9 mouse cellular contexts compared by ENCODE assay signal in genomic region chr17:14516097-14516496, GRCm38 (mm10).
DNase-seq lines count a peak whose midpoint lies in the region; ATAC-seq and TF ChIP-seq lines count a peak whose summit lies in the region.
"Had no signal": no experiment of that assay in that cellular context is flagged by ENCODE, and none has a peak within 500 bp of the region (broad histone marks: within the 10 kb centered on the region; RNA-seq: fewer than 3 reads in every experiment).

No protein-coding gene starts in this region.

- H3K27me3 ChIP-seq in hindbrain, embryonic 15.5 days: no peaks in the 10 kb centered on the region
- no peaks in the 10 kb centered on the region for H3K27me3 ChIP-seq in midbrain, embryonic 11.5 days (ENCODE audit: control insufficient read depth, insufficient read depth, low read length)
- no peaks in the 10 kb centered on the region for H3K27me3 ChIP-seq in small intestine, adult 2 months (ENCODE audit: control insufficient read depth, insufficient read depth, low read length)
- H3K27me3 ChIP-seq: lung, embryonic 15.5 days had no signal

- no peak overlapping the region for H3K27ac ChIP-seq in hindbrain, embryonic 15.5 days (replicated peaks)
- H3K27ac ChIP-seq in midbrain, embryonic 11.5 days (ENCODE audit: low read depth, low read length): no peak overlapping the region
- no peak overlapping the region for H3K27ac ChIP-seq in small intestine, adult 2 months (ENCODE audit: insufficient read depth, low read depth, low read length)
- H3K27ac ChIP-seq: lung, embryonic 15.5 days had no signal

- H3K4me2 ChIP-seq in hindbrain, embryonic 15.5 days: no peak overlapping the region
- no peak overlapping the region for H3K4me2 ChIP-seq in midbrain, embryonic 11.5 days
- H3K4me2 ChIP-seq: lung, embryonic 15.5 days had no signal

- no peaks in the 10 kb centered on the region for H3K9me3 ChIP-seq in hindbrain, embryonic 15.5 days
- H3K9me3 ChIP-seq in midbrain, embryonic 11.5 days (ENCODE audit: control insufficient read depth, low read length): no peaks in the 10 kb centered on the region
- H3K9me3 ChIP-seq: lung, embryonic 15.5 days had no signal

- no peak overlapping the region for H3K4me3 ChIP-seq in hindbrain, embryonic 15.5 days
- H3K4me3 ChIP-seq in midbrain, embryonic 11.5 days (ENCODE audit: low read depth, low read length): no peak overlapping the region
- no peak overlapping the region for H3K4me3 ChIP-seq in small intestine, adult 2 months (ENCODE audit: low read depth, low read length)
- H3K4me3 ChIP-seq: lung, embryonic 15.5 days had no signal

- no peaks in the 10 kb centered on the region for H3K4me1 ChIP-seq in hindbrain, embryonic 15.5 days (replicated peaks)
- H3K4me1 ChIP-seq in midbrain, embryonic 11.5 days (ENCODE audit: control insufficient read depth, insufficient read depth, low read length): no peaks in the 10 kb centered on the region
- H3K4me1 ChIP-seq in small intestine, adult 2 months (ENCODE audit: control insufficient read depth, insufficient read depth, insufficient read length, low read length): no peaks in the 10 kb centered on the region
- H3K4me1 ChIP-seq: lung, embryonic 15.5 days had no signal

- 33% methylated on average over 8 of the region's 8 CpGs for WGBS in hindbrain, embryonic 15.5 days
- 30% methylated on average over 8 of the region's 8 CpGs for WGBS in midbrain, embryonic 11.5 days
- 17% methylated on average over 8 of the region's 8 CpGs for WGBS in small intestine, adult 2 months

- no peak overlapping the region for H3K9ac ChIP-seq in hindbrain, embryonic 15.5 days
- no peak overlapping the region for H3K9ac ChIP-seq in midbrain, embryonic 11.5 days (ENCODE audit: low read length)
- H3K9ac ChIP-seq: lung, embryonic 15.5 days had no signal

- no peaks in the 10 kb centered on the region for H3K36me3 ChIP-seq in hindbrain, embryonic 15.5 days
- H3K36me3 ChIP-seq in midbrain, embryonic 11.5 days (ENCODE audit: control insufficient read depth, insufficient read depth, low read length): no peaks in the 10 kb centered on the region
- H3K36me3 ChIP-seq in small intestine, adult 2 months (ENCODE audit: control insufficient read depth, insufficient read depth, low read length): no peaks in the 10 kb centered on the region
- H3K36me3 ChIP-seq: lung, embryonic 15.5 days had no signal

- peak; percentile 67; the same call in 1 of the 2 replicates for TF ChIP-seq CTCF in small intestine, adult 2 months (IDR thresholded peaks at IDR 0.05; ENCODE audit: extremely low read depth, insufficient read length, insufficient replicate concordance, low read depth, low read length)

- TF ChIP-seq POLR2A in small intestine, adult 2 months (IDR thresholded peaks at IDR 0.05; ENCODE audit: low read depth, low read length): no peak

- ATAC-seq in hindbrain, embryonic 15.5 days (ENCODE audit: low FRiP score, low read depth): peak; percentile 27; the same call in 1 of the 2 replicates
- peak; percentile 48; the same call in 1 of the 2 replicates for ATAC-seq in midbrain, embryonic 11.5 days (ENCODE audit: low FRiP score)
- ATAC-seq in activated CD4-positive, CD25-positive, alpha-beta regulatory T cell, adult 4 months: no peak

- peak; percentile 60 for DNase-seq in A20 (ENCODE audit: low read depth, low spot score)
- DNase-seq in Muller cell, postnatal 12 days (ENCODE audit: inconsistent ontology term): peak; percentile 33
- peak; percentile 80 for DNase-seq in embryo, embryonic 11 days
- peak; percentile 44 to 72 for DNase-seq in layer of hippocampus, postnatal 25 days (ENCODE audit: extremely low spot score in 1 of 2, low spot score in 1 of 2)
- DNase-seq in midbrain, embryonic 11.5 days (ENCODE audit: low spot score, missing footprints): peak; percentile 91

Comparison
In these comparisons a context has a peak if more than half of its experiments do, and no peak if none do; other contexts are left out.
1. DNase-seq: peak in every context shown above with its lines; median percentile 91 in midbrain, embryonic 11.5 days; 80 in embryo, embryonic 11 days; 60 in A20; 58 in layer of hippocampus, postnatal 25 days; 33 in Muller cell, postnatal 12 days.